Mouse (Mus musculus) olfactory bulb, adult 2 months (tissue): ENCODE measurements at regions not wholly inside any gene's neighbourhood (a gene's known extent, or its start where the extent isn't known, plus 50 kb on each side); places are given as distances from the start of the nearest gene placed in this dataset.

Source experiments
- CTCF ChIP-seq: fragments of 200-500 bp; IDR thresholded peaks from 2 replicates; pipeline ENCODE4 v1.5.1; 2012; ENCODE audit warnings: low read depth, mild to moderate bottlenecking, low read length, moderate library complexity; ENCODE audit not compliant: insufficient read depth
- POLR2A ChIP-seq: fragments of 200-500 bp; IDR thresholded peaks from 2 replicates; pipeline ENCODE4 v1.6.1; 2012; ENCODE audit warnings: mild to moderate bottlenecking, low read depth, low read length, moderate library complexity; ENCODE audit not compliant: insufficient read depth

GRCm38 (mm10) chr15:88325108-88325507, 275.0 kb upstream of the Zdhhc25 start:
- TF ChIP-seq CTCF (no peak), POLR2A (no peak)
